Mouse (Mus musculus) olfactory bulb, adult 2 months (tissue): ENCODE results near the gene Dpy19l1. TPM values are rescaled to one million over a fixed set of nuclear protein-coding genes. Genes with fewer than 3 reads are reported as not detected.

Source experiments
- H3K27ac ChIP-seq: fragments of 200-500 bp; 2 replicates; pipeline ENCODE4 v1.5.1; 2012; ENCODE audit warnings: low read depth, low read length; ENCODE audit not compliant: insufficient read depth
- H3K4me1 ChIP-seq: fragments of 200-500 bp; 2 replicates; pipeline ENCODE4 v1.6.1; 2012; ENCODE audit warnings: low read length; ENCODE audit not compliant: control insufficient read depth, insufficient read depth
- H3K4me3 ChIP-seq: fragments of 200-500 bp; 2 replicates; pipeline ENCODE4 v1.5.1; 2012; ENCODE audit warnings: mild to moderate bottlenecking, low read depth, low read length, moderate library complexity; ENCODE audit not compliant: insufficient read depth
- CTCF ChIP-seq: fragments of 200-500 bp; IDR thresholded peaks from 2 replicates; pipeline ENCODE4 v1.5.1; 2012; ENCODE audit warnings: low read depth, mild to moderate bottlenecking, low read length, moderate library complexity; ENCODE audit not compliant: insufficient read depth
- POLR2A ChIP-seq: fragments of 200-500 bp; IDR thresholded peaks from 2 replicates; pipeline ENCODE4 v1.6.1; 2012; ENCODE audit warnings: mild to moderate bottlenecking, low read depth, low read length, moderate library complexity; ENCODE audit not compliant: insufficient read depth
- WGBS: fragments of 180-500 bp; shearing (Covaris S2); methylation state at CpG from one replicate; pipeline ENCODE4 v1.1.7; 2018; 5-methylcytosine and 5-hydroxymethylcytosine counted together
- polyA plus RNA-seq: library from polyadenylated mRNA; stranded (reverse); fragments of >200 nt; gene quantifications from 2 replicates; pipeline ENCODE4 v1.2.4, GENCODE M21; 2012; ENCODE audit warnings: low replicate concordance; ENCODE audit not compliant: missing spikeins, insufficient read depth, insufficient read length

Dpy19l1 gene
- polyA plus RNA-seq, 1 experiment = not detected

DNA sequence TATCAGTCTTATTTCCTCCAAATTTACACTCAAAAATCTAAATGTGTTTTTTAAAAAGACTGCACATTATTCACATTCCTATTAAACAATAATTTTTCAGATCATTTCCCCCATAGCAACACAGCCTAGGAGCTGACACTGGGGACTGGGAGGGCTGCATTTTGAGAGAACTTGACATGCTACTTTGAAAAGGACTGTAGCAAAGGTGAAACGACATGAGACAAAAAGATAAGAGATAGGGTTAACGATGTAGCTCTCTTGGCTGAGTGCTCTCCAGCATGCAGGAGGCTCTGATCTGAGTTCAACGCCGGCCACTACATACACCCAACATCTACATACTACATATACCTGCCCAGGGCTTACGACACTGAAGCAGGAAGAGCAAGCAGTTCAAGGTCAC lies 20.6 kb downstream of the Dpy19l1 start:
- Histone ChIP-seq H3K4me3 (no peak overlapping the region), H3K4me1 (no peaks in the 10 kb centered on the region), H3K27ac (no peak overlapping the region)
- WGBS = 91% methylated on average over 5 of the region's 5 CpGs
- TF ChIP-seq POLR2A (no peak), CTCF (no peak)

DNA sequence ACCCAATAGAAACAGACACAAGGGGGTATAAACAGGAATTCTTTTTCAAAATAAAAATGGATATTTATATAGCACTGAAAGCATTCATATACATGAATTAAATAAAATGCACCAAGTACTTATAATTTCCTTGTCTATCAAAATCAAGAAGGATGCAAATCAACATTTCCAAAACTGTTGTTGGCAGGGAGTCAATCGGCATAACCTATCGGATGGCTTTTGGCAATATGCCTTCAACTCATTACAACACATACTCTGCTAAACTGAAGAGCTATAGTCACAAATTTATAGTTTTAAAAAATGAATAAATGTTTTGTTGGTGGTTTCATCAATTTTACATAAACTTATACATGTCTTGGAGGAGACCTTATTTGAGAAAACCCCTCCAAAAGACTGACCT lies 25.7 kb downstream of the Dpy19l1 start:
- no peak overlapping the region for H3K27ac ChIP-seq
- H3K4me1 ChIP-seq = no peaks in the 10 kb centered on the region
- WGBS = 60% methylated on average over 2 of the region's 2 CpGs
- H3K4me3 ChIP-seq = no peak overlapping the region
- TF ChIP-seq POLR2A (no peak), CTCF (no peak)

DNA sequence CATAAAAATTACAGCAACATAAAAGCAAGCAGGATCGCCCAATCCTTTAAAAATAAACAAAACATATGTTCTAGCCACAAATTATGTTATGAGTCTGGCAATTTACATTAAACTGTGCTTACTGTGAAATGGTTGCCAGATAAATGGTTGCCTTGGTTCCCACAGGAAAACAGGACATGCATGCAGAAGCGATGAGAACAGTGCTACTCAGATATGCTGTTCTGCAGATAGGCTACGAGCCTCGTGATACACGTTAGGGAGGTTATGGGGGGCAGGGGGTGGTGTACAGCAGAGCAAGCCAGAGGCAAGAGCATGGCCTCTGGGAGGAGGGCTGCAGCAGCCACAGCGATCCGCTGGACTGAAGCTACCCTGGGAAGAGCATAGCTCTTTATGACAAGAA lies 29.1 kb downstream of the Dpy19l1 start:
- no peaks in the 10 kb centered on the region for H3K4me1 ChIP-seq
- no peak overlapping the region for H3K27ac ChIP-seq
- 90% methylated on average over 7 of the region's 7 CpGs for WGBS
- TF ChIP-seq POLR2A (no peak), CTCF (no peak)
- H3K4me3 ChIP-seq = no peak overlapping the region

DNA sequence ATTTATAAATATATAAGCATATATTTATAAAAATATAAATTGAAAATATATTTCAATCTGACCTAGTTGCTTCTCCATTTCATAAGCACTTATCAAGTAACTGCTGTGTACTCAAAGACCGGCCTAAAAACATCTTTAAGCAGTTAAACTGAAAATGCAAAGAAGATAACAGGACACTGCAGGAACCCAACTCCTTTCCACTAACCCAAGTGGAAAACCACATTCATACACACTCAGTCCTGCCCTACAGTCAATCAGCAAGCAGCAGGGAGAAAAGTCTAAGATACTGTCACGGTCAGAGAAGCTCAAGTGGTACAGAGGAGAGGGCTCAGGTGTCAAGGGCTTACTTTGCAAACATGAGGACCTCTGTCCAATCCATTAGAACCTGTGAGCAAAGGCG lies 30.4 kb downstream of the Dpy19l1 start:
- no peak for TF ChIP-seq CTCF
- TF ChIP-seq POLR2A = no peak
- H3K4me1 ChIP-seq = no peaks in the 10 kb centered on the region
- WGBS = 96% methylated on average over 3 of the region's 3 CpGs
- no peak overlapping the region for H3K27ac ChIP-seq
- H3K4me3 ChIP-seq = no peak overlapping the region

DNA sequence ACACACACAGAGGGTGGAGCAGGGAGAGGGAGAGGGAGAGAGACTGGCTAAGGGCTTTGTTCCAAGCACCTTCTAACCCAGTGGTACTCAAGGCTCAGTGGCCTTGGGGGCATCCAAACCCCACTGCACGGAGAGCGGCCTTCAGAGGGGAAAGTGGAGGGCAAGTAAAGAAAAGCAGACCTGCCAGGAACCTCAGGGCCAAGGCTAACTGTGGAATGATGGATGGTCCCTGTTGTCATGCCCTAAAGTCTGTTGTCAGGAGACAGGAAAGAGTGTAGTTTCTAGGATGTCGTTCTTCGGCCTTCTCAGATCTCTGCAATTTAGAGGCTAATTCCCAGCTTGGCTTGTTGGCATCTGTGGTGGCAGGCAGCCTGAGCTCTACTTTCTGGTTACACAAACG lies 32.8 kb downstream of the Dpy19l1 start:
- 67% methylated on average over 5 of the region's 5 CpGs for WGBS

DNA sequence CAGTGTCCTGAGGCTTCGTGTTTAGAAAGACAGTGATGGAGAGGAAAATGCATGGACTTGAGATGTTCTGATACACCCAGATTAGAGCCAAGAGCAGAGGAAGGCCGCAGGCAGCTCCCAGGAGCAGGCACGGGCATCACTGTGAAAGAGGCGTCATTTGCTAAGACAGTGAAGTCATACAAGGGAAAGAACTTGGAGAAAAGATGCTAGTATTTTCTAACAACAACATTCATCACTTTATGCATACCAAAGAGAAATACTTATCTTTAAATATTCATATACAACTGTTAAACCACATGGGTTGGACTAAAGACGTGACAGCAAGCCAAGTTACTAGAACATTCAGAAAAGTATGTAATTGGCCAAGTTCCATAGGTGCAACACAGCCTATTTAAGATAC lies 35.8 kb downstream of the Dpy19l1 start:
- H3K4me1 ChIP-seq = no peaks in the 10 kb centered on the region
- WGBS = 91% methylated on average over 5 of the region's 5 CpGs
- no peak for TF ChIP-seq CTCF
- TF ChIP-seq POLR2A = no peak
- no peak overlapping the region for H3K4me3 ChIP-seq
- H3K27ac ChIP-seq = no peak overlapping the region

More for the DNA sequence above, 32.8 kb downstream of the Dpy19l1 start:
- H3K27ac ChIP-seq = no peak overlapping the region
- TF ChIP-seq CTCF = no peak
- TF ChIP-seq POLR2A = no peak
- H3K4me3 ChIP-seq = no peak overlapping the region
- no peaks in the 10 kb centered on the region for H3K4me1 ChIP-seq

DNA sequence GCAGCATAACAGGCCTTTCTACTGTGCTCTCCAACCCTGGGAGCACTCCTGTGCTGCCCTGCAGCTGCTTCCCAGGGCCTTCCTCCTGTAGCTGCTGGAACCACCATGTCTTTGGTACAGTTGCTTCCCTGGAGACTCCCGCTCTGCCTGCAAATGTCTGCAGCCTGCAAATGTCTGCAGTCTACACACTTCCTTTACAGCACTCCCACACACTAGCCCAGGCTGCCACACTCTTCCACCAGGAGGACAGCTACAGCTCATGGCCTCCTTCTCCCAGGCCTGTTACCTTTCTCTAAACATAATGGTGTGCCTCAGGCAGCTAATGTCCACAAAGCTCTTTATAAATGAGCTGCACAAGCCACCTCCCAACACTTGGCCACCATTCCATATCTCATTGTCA lies 36.3 kb downstream of the Dpy19l1 start:
- Histone ChIP-seq H3K4me1 (no peaks in the 10 kb centered on the region), H3K4me3 (no peak overlapping the region), H3K27ac (no peak overlapping the region)
- TF ChIP-seq POLR2A (no peak), CTCF (no peak)
- WGBS = 92% methylated on average over 1 of the region's 1 CpGs

DNA sequence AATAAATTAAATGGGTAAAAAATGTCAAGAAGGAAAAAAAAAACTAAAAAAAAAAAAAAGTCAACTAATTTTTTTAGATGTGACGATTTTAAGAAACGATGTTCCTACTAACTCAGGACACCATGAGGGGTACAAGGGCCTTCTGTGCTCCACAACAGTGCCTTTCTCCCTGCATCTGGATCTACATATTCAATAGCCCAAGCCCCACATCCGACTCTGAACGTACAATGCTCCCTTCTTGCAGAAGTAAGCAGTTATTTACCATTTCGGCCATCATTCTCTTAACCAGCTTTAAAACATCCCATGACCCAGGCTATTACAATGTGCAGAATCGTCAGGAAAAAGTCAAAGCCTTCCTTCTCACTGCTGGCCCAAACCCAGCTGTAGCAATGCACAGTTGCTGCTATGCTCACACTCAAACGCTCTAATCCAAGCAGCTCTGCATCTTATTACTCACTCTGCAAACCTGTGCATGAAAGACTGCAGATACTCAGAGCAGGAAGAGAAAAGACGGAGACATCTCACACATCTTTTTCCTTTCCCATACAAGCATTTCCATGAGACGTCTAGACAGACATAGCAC lies 41.5 kb downstream of the Dpy19l1 start:
- Histone ChIP-seq H3K27ac (no peak overlapping the region), H3K4me1 (no peaks in the 10 kb centered on the region), H3K4me3 (no peak overlapping the region)
- WGBS = 67% methylated on average over 9 of the region's 9 CpGs
- no peak for TF ChIP-seq POLR2A
- TF ChIP-seq CTCF = no peak

DNA sequence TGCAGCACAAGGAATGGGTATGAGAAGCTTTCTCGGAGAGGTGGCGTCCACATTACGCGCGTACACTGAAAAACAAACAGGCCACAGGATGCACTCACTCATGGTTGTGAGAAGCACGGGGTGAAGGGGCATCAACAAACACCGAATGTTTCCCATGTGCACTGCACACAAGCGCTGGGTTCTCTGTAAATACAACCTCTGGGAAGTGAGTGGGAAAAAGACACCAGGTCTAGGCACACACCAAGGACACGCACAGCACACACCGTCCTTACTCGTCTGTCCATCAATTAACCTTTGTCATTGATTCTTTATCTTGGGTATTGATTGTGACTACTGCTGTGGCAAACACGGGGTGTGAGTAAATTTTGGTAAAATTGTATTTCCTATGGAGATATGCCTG lies 49.1 kb downstream of the Dpy19l1 start:
- Histone ChIP-seq H3K4me1 (0 out of 2 replicates have a peak, but pooled peaks cover 5% of the 10 kb centered on the region), H3K4me3 (no peak overlapping the region), H3K27ac (no peak overlapping the region)
- TF ChIP-seq CTCF = no peak
- TF ChIP-seq POLR2A = no peak
- 97% methylated on average over 12 of the region's 12 CpGs for WGBS

DNA sequence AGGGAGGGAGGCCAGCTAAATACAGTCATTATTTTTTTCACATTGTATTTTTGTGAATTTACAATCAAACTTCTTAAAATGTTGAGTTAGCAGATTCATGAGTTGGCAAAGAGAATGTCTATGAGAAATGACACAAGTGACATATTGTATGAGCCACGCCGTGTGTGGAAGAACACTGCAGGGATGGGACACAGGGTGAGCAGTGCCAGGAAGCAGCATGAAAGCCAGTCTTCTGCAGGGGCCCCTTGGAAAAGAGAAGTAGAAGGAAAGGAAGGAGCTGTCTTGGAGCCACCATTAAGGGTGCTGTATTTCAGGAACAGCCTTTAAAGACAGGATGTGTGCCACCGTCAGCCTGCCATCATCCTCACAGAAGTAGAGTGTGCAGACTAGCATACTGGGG lies 52.0 kb downstream of the Dpy19l1 start:
- no peak overlapping the region for H3K27ac ChIP-seq
- WGBS = 60% methylated on average over 3 of the region's 3 CpGs
- H3K4me3 ChIP-seq = no peak overlapping the region
- H3K4me1 ChIP-seq = 0 out of 2 replicates have a peak, but pooled peaks cover 5% of the 10 kb centered on the region
- TF ChIP-seq CTCF = no peak
- TF ChIP-seq POLR2A = no peak
